Mouse (Mus musculus) layer of hippocampus, adult 18-20 months (tissue): ENCODE data around the gene Drosha. TPM values are rescaled to one million over a fixed set of nuclear protein-coding genes. Genes with fewer than 3 reads are reported as not detected.
"Not testable (repeated sequence)": the region's sequence is repeated elsewhere in the genome, so short reads cannot be mapped to it uniquely, and the experiment has no call there.

Source experiments
- DNase-seq, 2 experiments: peaks; one replicate each; pipeline ENCODE4 v3.0.0; 2022; ENCODE audit warnings: low spot score in 2 of 2
- microRNA-seq, 2 experiments: library from miRNA; unstranded; fragments of <30 nt; microRNA quantifications; one replicate each; pipeline ENCODE4 v1.2.0; 2021
- total RNA-seq, 2 experiments: library from RNA; stranded (reverse); gene quantifications; 2 replicates each; pipeline ENCODE4 v1.2.3; 2021

The Drosha gene
- total RNA-seq, 2 experiments from 2014 or later = 86.1 to 91.5 TPM

DNA sequence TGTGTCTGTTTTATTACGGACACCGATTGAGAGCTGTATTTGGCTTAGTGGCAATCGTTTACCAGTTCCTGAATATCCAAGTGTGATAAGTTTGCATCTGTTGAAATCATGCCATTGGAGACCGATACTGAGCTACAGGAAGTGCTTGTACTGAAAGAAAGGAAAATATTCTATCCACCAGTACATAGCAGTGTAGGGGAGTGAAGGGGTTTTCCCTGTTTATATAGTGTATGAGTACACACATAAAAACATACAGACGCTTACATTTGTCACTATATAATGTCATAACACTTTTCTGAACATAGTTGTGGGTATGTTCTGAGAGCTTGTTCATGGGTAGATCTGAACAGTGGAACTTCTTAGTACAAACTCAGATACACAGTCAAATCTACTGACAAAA lies 106.9 kb downstream of the Drosha start:
- DNase-seq = no peak

DNA sequence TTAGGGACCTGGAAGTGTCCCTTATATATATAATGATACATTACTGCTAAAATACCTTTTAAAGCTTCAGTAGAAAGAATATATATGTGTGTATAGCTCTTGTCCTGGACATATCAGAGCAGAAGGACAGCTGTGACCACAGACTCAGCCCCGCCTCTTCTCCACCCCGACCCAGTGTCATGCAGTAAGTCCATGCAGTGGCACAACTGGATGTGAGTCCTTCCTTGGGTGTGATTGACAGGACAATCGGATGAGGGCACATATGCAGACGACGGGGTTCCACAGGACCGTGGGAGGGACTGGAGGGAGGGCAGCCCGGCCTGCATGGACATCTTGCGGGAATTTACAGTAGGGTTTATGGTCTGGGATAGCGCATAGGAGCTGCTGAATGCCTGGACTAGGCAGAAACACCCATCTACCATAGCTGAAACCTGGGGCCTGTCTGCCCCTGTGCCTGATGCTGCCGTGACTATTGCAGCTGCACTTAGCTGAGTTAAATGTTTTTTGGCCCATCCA lies 111.7 kb downstream of the Drosha start:
- DNase-seq = no peak

DNA sequence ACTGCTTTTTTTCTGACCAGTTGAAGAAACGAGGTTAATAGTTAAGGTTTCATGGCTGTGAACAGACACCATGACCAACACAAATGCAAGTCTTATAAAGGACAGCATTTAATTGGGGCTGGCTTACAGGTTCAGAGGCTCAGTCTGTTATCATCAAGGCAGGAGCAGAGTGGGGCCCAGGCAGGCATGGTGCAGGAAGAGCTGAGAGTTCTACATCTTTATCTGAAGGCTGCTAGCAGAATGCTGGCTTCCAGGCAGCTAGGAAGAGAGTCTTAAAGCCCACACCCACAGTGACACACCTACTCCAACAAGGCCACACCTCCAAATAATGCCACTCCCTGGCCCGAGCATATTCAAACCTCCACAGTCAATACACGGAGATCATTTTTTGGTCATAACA lies 112.7 kb downstream of the Drosha start:
- DNase-seq = not testable (repeated sequence)

DNA sequence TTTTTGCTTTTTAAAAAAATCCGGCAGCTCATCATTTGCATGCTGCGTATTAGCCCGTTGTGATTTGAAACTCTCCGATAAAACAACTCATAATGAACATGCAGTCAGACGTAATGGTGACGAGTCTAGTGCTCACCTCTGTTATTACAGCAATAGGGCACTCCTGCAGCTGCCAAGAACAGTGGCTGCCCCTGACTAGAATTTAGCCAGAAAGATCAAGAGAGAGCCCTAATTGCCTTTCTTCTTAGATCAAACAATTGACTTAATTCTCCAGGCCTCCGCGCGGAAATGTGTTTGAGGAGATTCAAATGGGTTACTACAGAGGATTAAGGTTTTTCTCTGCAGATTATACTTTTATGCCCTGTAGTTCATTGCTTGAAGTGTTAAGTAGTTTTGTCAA lies 116.5 kb downstream of the Drosha start:
- no peak for DNase-seq

DNA sequence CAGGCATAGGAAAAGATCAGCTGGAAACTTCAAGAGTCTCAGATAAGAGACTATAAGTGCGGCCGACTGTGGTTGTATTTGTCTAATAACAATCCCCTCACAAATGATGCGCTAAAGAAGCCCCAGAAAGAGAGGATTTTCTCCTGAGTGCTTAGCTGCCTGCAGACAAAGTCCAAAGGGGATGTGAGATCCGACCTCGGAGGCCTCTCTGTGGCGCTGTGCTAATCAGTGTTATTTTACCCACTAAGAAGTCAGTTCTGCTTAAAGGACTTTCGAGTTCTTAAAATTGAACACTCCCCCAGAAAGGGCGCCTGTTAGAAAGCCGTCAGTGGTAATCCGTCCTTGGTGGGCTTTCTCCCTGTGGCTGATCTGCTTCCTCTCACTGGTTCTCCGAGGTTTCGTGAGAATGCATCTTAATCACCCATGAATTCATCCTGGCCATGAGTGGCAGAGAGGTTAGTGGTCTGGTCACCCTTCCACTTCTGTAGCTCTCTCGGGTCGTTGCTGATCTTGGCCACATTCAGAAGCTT lies 117.1 kb downstream of the Drosha start:
- DNase-seq = no peak

DNA sequence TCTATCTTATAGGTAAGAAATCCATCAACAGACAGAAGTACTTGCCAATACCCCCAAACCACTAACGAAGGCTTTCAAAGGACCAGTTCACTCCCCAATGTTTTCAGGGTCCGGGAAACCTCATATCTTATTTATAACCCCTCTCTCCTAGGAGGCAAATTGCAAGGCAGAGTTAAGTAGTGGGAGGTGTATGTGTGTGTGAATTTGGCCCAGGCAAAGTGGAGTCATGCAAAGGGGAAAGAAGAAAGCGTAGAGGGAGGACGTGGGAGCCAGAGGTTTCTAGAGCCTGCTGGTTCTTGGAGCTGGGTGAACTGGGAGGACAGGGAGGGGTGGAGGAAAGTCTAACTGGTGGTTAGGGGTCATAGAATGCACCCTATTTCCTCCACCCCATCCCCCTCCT lies 117.8 kb downstream of the Drosha start:
- no peak for DNase-seq

DNA sequence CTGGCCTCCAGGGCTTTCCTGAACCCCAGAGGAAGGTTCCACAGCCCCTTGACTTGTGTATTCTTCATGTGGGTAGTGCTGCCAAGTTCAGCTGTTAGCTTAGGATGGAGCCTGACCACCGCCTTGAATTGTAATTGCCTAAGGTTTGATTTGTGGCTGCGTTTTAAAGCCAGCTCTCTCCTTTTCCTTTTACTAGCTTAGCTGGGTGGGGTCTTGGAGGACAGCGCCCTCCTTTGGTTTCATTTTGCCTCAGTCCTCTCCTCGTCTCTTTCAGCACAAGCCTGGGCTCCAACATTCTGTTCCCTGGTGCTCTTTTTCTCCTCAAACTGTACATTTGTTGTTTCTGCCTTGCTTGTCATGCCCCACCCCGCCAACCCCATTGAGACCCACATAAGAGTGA lies 133.4 kb downstream of the Drosha start:
- no peak for DNase-seq

DNA sequence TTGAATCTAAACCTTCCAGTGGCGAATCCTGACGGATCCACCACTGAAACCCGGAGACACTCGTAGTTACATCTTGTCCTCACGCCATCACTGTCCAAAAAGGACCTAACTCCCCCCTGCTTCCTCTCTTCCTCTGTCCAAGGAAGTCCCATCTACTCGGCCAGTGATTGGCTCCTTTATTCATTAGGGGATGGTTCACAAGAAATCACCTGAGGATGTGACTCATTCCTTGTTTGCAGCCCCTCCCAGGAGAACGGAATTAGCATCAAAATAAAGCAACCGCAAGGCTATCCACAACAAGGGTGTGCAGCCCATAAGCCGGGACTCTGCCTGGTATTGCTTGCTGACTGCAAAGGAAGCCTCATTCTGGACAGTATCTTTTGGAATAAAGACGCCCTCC lies 137.6 kb downstream of the Drosha start:
- DNase-seq = no peak

DNA sequence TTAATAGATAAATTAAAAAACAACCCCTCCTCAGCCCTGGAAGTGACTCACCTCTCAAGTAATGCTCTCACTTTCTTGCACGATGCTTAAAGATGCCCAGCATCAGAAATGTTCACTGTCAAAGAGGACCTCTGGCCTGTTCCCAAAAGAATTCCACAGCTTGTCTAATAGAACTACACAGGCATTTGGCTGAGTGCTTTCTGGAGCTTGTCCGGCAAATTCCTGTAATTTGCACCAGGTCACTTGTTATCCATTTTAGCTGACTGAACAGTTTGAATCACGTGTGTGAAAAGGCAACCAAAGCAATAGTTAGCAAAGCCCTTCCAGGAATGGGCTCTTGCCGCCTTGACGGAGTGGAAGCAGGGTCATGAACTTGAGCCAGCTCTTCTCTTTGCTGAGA lies 140.6 kb downstream of the Drosha start:
- DNase-seq = no peak

DNA sequence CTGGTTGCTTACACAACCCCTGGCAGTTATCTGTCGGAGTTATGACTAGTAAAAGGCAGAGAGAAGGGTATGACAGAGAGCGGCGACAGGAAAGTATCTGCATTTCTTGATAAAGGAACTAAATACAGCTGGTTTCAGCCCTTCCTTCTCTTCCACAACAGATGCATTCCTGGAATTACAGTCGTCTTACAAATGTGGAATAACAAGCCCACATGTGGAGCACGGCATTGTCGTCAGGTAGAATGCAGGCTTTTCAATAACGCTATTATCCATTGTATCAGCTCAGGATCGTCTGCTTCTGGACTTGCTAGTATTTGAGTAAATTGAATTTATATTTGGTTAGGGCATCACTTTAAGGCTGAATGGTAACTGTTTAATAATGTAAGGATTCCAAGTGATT lies 144.2 kb downstream of the Drosha start:
- DNase-seq = no peak

DNA sequence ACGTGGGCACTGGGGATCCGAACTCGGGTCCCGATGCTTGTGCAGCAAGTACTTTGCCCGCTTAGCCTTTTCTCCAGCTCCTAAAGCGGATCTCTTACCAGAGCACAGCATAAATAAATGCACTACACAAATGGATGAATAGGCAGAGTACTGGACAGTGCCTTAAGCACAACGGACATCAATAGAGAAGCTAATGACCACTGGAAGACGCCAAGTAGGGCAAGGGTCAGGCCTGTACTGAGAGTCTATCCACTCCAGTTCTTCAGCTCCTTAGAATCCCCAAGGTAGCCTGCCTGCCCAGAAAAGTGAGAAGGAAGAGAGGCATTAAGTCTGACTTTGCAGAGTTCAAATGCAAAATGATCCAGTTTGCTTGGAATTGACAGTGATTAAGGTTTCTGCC lies 147.8 kb downstream of the Drosha start:
- no peak for DNase-seq

Small RNA genes within 50 kb of the gene (microRNA-seq; reads per million reads assigned to microRNA genes)
- 0 reads per million in 2 experiments for gene Gm47288

Other genes starting within 250 kb of the Drosha start
- gene Pdzd2, start 84.9 kb upstream of the Drosha start, total RNA-seq = 10 to 100 TPM; 47.4 to 55.9 TPM
- 10 to 100 TPM; 26.0 to 27.8 TPM for gene 6030458C11Rik, start 166 bp upstream of the Drosha start, total RNA-seq